Mouse (Mus musculus) thymus, postnatal 4 days (tissue): ENCODE results near the gene Ammecr1.

Experiments
- DNase-seq: peaks from one replicate; pipeline ENCODE4 v3.0.0; 2021

Gene Ammecr1

DNA sequence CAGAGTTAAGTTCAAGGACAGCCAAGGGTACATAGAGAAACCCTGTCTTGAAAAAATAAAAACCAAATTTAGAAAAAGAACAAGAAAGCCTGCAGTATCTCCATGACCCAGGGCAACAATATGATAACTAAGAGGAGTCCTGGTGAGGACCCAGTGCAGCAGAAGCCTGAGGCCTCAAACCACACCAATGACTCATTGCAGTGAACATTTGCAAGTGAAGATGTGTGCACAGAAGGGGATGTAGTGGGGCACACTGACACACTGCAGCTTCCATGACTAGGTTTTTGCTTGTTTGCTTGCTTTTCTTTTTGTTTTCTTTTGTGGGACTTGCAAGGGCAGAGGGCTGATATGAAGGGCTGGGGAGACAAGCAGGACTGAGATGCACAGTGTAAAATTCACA is 52.3 kb downstream of the Ammecr1 start:
- no peak for DNase-seq

DNA sequence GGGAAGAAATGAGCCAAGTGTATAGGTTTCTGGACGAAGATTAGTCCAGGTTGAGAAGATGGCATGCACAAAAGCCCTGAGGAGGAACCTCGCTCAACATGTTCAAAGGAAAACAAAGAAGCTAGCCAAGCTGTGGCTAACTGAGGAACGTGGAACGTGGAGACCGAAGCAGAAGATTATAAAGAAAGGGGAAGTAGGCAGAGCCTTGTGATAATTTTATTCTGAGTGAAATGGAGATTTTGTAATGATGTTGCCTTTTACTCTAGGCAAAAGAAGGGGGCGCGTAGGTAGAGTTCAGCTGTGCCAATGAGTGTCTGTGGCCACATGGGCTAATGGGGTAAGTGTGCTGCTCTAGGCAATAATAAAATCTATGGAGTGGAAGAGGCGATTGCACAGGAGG is 62.7 kb downstream of the Ammecr1 start:
- no peak for DNase-seq

DNA sequence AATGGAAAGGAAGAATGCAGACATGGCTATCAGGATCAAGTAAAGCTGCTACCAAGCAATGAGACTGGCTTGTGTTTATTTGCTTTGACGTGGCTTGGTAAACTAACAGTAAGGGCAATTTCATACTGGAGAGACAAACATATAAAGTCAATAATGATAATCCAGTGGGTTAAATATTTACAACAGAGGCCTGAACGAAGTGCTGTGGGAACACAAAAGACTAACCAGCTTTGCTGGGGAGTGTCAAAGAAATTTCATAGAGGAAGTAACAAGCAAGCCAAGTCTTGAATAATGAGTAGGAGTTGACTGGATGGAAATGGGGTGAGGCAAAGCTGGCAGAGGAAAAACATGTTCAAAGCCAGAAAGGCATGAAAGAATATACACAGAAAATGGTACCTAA is 63.9 kb downstream of the Ammecr1 start:
- no peak for DNase-seq

GRCm38 (mm10) chrX:142901915-142902314 is 64.6 kb downstream of the Ammecr1 start:
- no peak for DNase-seq

DNA sequence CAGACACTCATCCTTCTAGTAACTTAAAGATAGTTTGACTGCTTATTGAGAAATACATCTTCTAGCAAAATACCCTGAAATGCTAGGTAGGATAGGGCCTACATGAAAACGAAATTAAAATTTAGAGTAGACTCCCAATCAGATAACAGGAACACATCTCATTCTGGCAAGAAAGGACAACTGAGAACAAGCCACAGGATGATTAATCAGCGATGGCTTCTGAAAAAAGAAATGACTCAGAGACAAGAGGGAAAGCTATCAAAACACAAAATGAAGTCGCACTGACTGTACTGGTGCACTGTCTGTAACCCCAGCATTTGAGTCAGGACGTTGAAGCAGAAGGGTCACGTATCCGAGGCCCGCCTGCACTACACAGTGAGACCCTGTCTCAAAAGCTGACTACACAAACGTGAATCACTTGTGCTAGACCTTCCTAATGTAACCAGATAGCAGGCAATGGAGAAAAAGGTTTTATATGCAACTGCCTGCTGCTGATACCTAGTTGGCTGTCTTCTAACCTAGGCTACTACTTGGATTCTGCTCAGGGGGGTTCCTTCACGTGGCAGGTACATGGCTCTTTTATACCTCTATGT is 68.1 kb downstream of the Ammecr1 start:
- no peak for DNase-seq

GRCm38 (mm10) chrX:142897477-142898000 is 69.0 kb downstream of the Ammecr1 start:
- no peak for DNase-seq

GRCm38 (mm10) chrX:142895316-142895715 is 71.2 kb downstream of the Ammecr1 start:
- DNase-seq: no peak

- no peak for DNase-seq
Observed at GRCm38 (mm10) chrX:142885962-142886361, 80.6 kb downstream of the Ammecr1 start.

DNA sequence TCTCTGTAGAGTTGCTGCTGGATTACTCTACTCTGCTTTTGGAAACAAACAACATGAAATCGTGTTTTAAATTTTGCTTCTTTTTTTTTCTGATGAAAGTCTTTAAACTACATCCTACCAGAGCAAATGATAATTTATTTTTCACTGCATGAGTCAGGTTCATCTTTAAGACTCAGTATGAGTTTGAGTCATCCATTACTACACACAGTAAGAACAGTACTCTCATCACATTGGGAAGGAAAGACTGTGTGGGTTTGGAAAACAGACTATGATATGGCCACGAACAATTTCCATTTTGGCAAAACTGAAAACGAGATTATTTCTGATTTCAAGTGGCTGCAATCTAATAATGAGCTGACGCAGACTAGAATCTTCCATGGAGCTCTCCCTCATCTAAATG is 82.9 kb downstream of the Ammecr1 start:
- DNase-seq: no peak

DNA sequence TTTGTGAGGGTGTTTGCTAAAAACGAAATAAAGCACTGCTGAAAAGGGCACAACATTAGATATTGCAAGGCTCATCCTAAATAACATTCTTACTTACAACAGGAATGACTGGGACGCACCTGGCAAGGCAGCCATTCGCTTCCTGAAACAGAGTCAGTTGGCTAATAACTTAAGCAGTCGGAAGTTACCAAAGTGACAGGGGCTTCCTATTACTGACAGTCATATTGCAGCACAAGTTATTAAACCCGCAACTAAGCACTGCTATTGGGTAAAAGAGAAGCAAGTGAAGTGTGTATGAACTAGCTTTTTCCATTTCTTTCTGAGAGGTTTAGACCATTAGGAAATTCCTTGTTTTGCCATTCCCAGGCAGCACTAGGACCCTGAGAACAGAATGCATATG is 84.3 kb downstream of the Ammecr1 start:
- DNase-seq: no peak

- DNase-seq: no peak
Observed at GRCm38 (mm10) chrX:142869844-142870243, 96.7 kb downstream of the Ammecr1 start.

DNA sequence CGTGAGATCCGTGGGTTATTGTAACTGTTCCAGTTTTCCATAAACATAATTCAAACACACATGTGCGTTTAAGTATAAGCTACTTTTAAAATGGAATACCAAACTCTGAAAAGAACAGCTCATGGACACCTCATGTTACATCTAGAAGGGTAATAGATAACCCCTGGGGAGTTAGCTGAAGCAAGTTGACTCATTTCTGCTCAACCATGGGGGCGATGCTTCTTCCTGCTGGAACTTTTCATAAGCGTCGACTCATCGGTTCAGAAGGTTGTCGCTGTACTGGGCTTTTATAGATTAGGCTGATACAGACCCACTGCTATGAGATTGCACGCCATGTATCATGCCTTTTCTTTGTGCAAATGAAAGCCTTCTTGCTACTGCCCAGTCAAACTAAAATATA is 118.5 kb downstream of the Ammecr1 start:
- no peak for DNase-seq

DNA sequence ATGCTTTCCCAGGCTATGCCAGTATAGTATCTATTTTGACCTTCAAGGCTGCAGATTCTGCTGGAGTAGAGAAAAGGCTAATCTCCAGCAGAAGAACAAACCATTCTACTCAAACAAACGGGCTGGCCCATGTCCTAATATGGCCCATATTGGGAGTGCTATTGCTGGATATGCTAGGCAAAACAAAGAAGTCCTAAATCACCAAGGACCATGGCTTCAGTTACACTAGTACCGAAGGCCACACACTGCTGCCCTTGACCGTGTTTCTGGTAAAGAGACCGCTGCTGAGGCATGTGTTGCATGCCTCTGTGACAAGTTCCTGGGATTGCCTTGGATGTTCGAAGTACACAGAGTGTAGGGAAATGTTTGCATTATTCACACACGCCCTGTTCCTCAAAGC is 120.3 kb downstream of the Ammecr1 start:
- no peak for DNase-seq

DNA sequence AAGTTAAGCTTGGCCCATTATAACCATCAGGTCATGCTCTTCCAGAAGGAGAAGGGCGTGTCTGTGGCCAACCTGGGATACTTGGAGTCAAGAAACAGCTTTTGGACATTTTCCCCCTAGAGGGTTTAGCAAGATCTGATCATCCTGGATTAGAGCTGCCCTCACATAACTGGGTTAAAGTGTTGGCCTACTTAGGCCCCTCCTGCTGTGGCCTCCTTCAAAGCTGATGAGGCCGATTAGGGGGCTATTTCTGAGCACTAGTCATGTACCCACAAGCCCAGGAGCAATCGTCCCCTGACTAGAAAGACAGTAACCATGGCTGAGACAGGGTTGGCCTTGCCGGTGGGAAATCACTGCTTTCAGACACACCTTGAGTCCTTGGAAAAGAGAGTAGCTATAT is 124.6 kb downstream of the Ammecr1 start:
- DNase-seq: no peak

DNA sequence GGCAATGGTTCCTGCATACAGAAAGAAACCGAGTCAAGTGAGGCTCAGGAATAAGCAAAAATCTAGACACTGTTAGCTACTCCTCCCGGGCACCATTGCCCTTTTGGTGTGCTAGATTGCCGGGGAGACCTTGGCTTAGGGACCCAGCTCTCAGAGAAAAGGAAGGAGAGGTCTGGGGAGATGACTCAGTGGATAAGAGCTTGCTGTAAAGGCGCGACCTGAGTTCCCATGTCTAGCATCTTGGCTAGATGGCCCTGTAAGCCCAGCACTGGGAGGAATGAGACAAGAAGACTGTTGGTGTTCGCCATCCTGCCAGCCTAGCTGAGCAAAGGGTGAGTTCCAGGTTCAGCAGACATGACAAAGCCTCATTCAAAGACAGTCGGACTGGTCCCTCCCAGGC is 127.1 kb downstream of the Ammecr1 start:
- DNase-seq: no peak

DNA sequence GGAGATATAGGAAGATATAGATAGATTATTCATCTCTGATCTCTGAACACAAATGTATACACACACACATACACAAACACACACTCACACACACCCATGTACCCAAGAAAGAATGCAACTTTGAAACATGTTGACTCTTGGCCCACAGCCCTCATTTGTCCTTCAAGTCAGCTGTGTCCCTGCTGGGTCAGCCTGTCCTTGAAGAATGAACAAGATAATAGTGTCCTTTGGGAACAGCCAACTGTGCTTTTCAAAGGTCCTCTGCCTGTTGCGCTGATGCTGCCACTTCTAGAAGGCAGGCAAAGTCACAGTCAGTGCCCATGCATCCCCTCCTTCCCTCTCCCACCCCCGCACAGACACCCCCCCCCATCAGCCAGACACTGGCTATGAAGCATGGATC is 127.7 kb downstream of the Ammecr1 start:
- no peak for DNase-seq

- no peak for DNase-seq
Observed at GRCm38 (mm10) chrX:142837316-142837715, 129.2 kb downstream of the Ammecr1 start.

- DNase-seq: no peak
Observed at GRCm38 (mm10) chrX:142836399-142836798, 130.1 kb downstream of the Ammecr1 start.

DNA sequence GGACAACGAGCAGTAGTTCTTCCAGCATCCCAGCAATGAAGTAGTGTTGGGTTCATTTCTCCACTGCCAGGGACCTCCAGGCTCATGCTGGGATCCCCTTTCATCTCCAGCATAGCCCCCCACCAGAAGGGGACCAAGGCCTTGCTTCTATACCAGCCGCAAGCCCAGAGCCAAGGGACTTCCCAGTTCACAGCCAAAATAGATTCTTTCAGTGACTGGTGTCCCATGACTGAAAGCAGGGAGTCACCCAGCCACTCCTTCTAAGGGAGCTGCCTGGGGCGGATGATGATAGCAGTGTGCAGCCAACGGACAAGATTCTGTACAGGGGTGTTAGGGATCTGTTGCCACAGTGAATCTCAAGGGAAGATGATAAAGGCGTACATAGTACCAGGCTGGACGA is 131.7 kb downstream of the Ammecr1 start:
- DNase-seq: no peak

- DNase-seq: no peak
Observed at GRCm38 (mm10) chrX:142833164-142833796, 133.2 kb downstream of the Ammecr1 start.

DNA sequence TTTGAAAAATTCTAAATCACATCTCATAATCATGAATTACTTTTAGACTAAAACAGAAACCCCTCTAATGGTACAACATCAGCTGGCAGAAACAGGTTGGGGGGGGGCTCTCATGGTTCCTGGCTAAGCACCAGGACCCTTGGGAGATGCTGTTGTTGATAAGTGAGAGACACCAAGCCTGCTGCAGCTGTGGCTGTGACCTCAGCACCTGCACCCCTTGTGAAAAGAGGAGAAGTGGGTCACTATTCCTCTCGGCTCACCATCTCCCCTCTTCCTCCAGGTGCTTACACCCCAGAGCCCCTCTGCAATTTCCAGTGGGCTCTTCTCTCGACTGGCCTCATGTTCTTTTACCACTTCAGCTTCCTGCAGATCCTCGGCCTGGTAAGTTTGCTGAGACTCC is 134.3 kb downstream of the Ammecr1 start:
- DNase-seq: peak; percentile 57

DNA sequence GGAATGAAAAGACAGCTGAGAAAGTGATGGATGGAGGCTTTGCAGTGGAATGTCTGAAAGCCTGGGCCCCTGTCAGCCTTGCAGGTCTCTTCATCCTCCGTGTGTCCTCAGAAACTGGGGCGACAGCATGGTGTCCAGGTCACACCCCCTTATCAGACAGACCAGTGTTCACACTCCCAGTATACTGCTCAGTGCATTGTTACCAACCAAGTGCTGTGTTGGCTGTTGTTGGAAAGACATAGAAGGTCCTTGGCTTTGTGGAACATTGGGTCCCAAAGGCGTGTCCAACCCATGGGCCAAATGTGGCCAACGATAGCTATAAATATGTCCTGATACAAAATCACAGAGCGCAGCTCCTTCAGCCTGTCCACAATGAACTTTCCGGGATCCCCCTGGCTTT is 136.0 kb downstream of the Ammecr1 start:
- DNase-seq: no peak

DNA sequence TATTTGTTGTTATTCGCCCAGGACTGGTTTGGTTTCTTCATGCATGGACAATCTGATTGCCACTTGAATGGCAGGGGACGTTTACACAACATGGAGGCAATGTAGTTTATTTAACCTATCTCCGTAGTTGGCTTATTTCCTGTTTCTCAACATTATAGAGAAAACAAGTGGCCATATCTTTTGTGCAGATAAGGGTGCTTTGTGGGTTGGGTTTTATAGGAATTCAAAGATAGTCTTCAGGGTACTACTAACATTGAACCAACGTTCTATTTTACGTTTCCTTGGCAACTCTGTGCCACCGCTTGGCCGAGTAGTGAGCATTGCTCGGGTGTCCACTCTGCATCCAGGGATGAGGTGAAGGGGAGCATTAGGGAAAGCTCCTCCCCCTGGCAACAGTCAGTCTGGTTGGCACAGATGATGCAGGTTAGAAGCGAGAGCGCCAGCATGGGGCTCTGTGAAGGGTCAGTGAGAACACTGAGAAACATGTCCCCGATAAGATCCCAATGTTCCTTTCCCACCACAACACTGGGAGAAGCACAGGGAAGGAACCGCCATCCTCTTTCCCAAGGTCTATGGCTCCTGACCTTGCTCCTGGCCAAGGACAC is 136.6 kb downstream of the Ammecr1 start:
- DNase-seq: no peak

- no peak for DNase-seq
Observed at GRCm38 (mm10) chrX:142829267-142829666, 137.3 kb downstream of the Ammecr1 start.
